Mouse (Mus musculus) megakaryocyte-erythroid progenitor cell, adult 5-6 weeks (primary cell): ENCODE results near the gene Ctnna2. TPM values are rescaled to one million over a fixed set of nuclear protein-coding genes. Genes with fewer than 3 reads are reported as not detected.

Source experiments
- ATAC-seq: replicated peaks from 2 replicates; pipeline ENCODE4 v1.8.0; 2016; ENCODE audit warnings: mild to moderate bottlenecking, inconsistent platforms; ENCODE audit not compliant: severe bottlenecking, poor library complexity, low FRiP score, low TSS enrichment
- total RNA-seq, 2 experiments: library from RNA; stranded (forward) in 1 of 2; stranded (reverse) in 1 of 2; fragments of 200-1000, 215-1000 nt in 1 of 2; fragments of >200 nt in 1 of 2; fragmentation: Nextera tagmentation in 1 of 2; gene quantifications; 2 replicates each; pipeline ENCODE4 v1.2.3; 2014 to 2017

Ctnna2 gene
- total RNA-seq, 2 experiments from 2014 or later: not detected

GRCm38 (mm10) chr6:77050690-77051089 lies 928.8 kb downstream of the Ctnna2 start:
- ATAC-seq: no peak

DNA sequence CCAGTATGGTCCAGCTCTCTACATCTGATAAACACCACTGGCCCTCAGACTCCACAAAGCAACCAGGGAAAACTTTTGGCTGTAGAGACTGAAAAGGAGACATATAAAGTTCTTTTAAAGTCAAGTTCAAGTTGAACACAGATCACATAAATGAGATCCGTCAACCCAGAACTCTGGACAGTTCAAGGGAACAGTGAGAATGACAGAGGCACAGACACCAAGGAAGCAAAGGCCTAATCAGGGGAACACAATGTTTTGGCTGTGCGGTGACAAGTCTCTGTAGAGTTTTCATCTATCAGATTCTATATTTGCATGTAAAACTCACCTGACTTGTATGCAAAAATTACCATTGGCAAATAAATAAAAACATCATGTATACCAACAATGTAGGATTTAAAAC lies 929.3 kb downstream of the Ctnna2 start:
- no peak for ATAC-seq

DNA sequence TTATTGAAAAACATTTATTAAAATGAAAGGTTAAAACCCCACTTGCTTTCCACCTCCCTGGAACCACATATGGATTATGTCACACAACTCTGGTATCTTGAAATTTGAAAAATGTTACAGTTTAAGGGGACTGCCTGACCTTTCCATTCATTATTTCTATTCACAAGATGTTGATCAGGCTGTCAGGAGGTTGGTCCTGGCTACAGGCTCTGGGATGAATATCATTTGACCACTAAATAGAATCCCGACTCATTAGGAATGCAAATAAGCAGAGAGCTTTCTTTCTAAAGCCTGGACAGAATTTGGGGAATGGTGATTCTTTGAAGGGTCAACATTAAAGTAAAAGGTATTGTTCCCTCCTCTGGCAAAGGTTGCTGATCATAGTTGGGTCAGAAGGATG lies 931.9 kb downstream of the Ctnna2 start:
- no peak for ATAC-seq

- ATAC-seq: no peak
Observed at GRCm38 (mm10) chr6:77025066-77025465, 954.4 kb downstream of the Ctnna2 start.

DNA sequence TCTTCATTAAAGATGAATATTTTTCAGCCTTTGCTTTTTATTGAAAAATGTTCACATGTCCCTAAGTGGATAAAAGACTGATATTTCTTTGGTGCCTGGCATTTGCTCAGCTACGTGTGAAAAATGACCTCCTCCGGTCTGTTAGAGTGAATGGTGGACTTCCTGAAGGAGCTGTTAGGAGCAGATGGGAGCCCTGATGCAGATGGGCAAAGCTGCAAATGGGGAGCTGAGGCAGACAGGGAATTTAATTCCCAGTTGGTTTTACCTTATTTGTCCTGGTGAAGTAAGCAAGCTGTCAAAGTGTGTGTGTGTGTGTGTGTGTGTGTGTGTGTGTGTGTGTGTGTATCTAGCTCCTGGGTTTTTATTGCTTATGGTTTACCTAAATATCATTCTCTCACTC lies 966.3 kb downstream of the Ctnna2 start:
- ATAC-seq: no peak

GRCm38 (mm10) chr6:77011001-77011400 lies 968.5 kb downstream of the Ctnna2 start:
- ATAC-seq: no peak

DNA sequence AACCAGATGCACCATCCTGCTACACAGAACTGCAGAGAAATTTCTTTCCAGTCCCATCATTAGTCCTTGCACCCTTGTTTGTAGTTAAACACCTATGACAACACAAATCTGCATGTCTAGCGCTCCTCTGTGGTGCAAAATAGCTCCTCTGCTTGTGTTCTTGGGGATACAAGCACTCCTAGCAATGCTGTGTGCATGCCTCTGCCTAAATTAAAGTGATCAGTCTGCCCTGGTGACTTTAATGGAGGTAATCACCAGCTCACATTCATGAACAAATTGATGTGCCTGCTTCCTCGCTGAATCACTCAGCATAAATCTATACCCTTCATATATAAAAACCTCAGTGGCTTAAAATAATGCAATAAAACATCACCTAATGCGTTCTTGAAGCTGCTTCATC lies 987.4 kb downstream of the Ctnna2 start:
- no peak for ATAC-seq

GRCm38 (mm10) chr6:76984773-76985172 lies 994.7 kb downstream of the Ctnna2 start:
- no peak for ATAC-seq

DNA sequence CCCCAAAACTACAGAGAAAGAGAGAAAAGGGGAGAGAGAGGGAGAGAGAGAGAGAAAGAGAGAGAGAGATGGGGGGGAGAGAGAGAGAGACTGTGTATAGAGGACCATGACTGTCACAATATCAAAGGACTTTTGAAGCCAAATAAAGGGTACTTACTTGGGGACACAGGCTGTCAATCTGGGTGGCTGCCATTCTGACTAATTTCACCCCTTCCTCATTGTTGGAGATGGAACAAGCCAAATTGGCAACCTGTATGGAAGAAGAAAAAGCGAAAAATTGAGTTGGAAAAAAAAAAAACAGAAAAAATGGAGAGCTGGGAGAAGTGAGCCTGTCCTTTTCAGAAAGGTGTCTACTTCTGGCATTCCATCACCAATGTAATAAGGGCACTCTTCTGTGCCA lies 997.8 kb downstream of the Ctnna2 start:
- no peak for ATAC-seq

DNA sequence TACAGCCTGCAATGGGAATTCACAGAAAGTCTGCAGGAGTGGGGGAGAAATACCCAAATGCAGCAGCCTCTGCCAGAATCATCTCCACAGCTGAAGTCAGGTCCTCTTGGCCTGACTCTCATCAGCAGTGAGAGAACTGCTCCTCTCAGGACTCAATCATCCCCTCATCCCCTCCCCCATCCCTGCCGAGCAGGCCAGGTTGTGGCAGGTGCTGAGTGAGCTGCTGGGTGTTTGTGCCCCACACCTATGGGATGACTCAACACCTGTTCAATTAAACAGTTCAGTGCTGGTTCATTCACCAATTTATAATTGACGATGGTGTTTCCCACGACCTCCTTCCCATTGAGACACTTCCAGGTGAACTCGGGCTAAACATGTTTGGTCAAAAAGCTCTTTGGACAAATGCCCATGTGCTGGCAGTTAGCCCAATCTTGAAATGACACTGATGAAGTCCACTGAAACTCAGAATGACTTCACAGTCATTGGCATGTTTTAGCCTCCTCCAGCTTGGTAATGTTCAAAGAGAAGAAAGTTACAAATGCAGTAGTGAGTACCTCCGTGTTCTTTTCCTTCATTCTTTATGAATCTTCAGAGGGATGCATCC lies 1000.1 kb downstream of the Ctnna2 start:
- no peak for ATAC-seq

GRCm38 (mm10) chr6:76977817-76978216 lies 1001.7 kb downstream of the Ctnna2 start:
- no peak for ATAC-seq

DNA sequence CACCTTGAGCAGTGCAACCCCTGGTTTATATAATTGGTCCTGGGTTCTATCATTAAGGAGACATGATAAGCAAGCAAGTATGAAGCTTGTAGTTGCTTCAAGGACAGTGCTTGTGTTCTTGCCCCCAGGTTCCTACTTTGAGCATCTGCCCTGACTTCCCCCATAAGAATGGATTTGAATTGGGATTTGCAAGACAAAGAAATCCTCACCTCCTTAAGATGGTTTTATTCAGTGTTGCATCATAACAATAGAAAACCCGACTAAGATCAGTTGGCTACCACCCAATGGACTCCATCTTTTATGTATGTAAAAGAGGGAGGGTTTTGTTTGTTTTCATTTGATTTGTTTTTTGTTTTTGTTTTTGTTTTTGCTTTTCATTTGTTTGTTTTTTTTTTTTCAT lies 1005.2 kb downstream of the Ctnna2 start:
- ATAC-seq: no peak

DNA sequence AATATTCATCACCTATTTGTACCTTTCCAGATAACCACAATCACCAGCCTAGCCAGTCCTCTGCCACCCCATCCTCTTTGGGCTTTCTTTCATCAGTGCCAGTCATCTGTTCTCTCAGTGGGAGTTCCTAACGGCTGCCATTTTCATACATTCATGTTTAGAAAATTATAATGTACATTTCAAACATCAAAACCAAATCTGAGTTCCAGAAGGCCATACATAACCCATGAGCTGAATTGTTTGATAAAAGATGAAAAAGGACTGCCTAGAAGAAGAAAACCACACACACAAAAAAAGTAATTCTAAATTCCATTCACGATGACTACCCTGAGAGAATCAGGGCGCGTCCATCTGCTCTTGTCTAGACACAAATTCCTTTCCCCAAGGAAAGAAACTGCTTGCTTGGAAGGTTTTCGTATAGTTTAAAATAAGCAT lies 1014.5 kb downstream of the Ctnna2 start:
- no peak for ATAC-seq

DNA sequence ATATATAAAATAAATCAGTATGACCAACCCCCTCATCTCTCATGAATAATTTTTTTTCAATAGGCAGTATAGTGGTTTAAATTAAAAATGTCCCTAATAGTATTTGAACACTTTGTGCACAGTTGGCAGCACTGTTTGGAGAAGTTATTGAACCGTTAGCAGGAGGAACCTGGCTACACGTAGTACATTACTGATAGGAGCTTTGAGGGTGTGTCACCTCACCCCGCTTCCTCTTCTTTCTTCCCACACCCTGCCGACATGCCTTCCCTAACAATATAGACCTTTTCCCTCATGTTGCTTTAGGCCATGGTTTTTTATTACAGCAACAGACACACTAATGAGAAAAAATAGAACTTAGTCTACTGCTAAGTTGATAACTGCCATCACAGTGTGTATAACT lies 1071.4 kb downstream of the Ctnna2 start:
- ATAC-seq: no peak

DNA sequence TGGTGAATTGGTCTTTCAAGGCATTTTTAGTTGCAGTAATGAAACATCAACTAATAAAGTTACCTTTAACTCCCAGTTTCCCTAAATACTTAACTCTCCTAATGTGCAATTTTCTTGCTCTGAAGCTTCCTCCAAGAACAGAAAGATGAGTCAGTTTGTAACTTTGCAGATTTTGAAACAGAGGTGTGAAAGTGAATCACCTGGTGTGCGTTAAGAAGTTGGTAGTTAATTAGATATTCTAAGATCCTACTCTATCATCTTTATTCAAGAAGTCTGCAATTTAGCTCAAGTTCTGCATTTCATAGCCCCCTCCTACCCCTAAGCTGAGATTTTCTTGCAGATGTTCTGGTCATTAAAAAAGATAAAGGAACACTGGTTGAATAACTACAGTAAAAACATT lies 1082.3 kb downstream of the Ctnna2 start:
- ATAC-seq: no peak
